16 mouse cellular contexts compared by ENCODE assay signal in the genomic region with DNA sequence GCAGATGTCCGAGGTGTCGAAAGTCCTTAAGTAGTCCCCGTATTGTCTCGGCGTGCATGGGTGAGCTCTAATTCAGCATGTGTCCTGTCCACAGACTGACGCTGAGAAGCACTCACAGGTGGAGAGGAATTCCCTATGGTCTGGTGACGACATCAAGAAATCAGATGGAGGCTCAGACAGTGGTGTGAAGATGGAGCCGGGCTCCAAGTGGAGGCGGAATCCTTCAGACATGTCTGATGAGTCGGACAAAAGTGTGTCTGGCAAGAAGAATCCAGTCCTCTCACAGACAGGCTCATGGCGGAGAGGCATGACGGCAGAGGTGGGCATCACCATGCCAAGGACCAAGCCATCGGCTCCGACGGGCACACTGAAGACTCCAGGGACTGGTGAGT.
A peak's percentile ranks its signal among the peaks of the same experiment; 100 is the strongest.
DNase-seq lines count a peak whose midpoint lies in the region; ATAC-seq and TF ChIP-seq lines count a peak whose summit lies in the region.
"Had no signal": no experiment of that assay in that cellular context is flagged by ENCODE, and none has a peak within 500 bp of the region (broad histone marks: within the 10 kb centered on the region; RNA-seq: fewer than 3 reads in every experiment).

No protein-coding gene starts in this region.

- intact Hi-C loops in heart, adult 2 months (cut with DNase I), result no loop called here
- intact Hi-C loops in gastrocnemius, adult 2 months (cut with DNase I), result no loop called here

- no peak for ATAC-seq in heart, embryonic 13.5 days (ENCODE audit: extremely low read depth, insufficient number of reproducible peaks, low FRiP score, low TSS enrichment)

- TF ChIP-seq EP300 in heart, adult 2 months (IDR thresholded peaks at IDR 0.05; ENCODE audit: insufficient read depth, low read depth, low read length), result no peak

- peaks cover 50% of the 10 kb centered on the region for H3K36me3 ChIP-seq in heart, embryonic 13.5 days
- no peaks in the 10 kb centered on the region for H3K36me3 ChIP-seq in heart, adult 2 months (ENCODE audit: control insufficient read depth, insufficient read depth, low read length)

- peak overlapping the region; percentile 67 for H3K9ac ChIP-seq in heart, embryonic 13.5 days
- no peak overlapping the region for H3K9ac ChIP-seq in heart, adult 2 months (ENCODE audit: low read depth, low read length)
- H3K9ac ChIP-seq: forebrain, embryonic 13.5 days; limb, embryonic 12.5 days; liver, embryonic 12.5 days had no signal

- no peaks in the 10 kb centered on the region for H3K27me3 ChIP-seq in heart, embryonic 13.5 days (replicated peaks)
- H3K27me3 ChIP-seq in heart, adult 2 months (ENCODE audit: control insufficient read depth, insufficient read depth, low read length), result no peaks in the 10 kb centered on the region
- H3K27me3 ChIP-seq: forebrain, embryonic 13.5 days; limb, embryonic 12.5 days; liver, embryonic 12.5 days had no signal

- no peak for TF ChIP-seq CTCF in heart, adult 2 months (IDR thresholded peaks at IDR 0.05)
- TF ChIP-seq CTCF in layer of hippocampus, adult 2 months (conservative IDR thresholded peaks at IDR 0.05), result no peak
- no peak for TF ChIP-seq CTCF in gastrocnemius, adult 2 months (IDR thresholded peaks at IDR 0.05)

- peaks cover 47% of the 10 kb centered on the region for H3K4me1 ChIP-seq in heart, embryonic 13.5 days
- H3K4me1 ChIP-seq in heart, adult 2 months (ENCODE audit: control insufficient read depth, insufficient read depth, low read length), result peaks cover 6% of the 10 kb centered on the region; the same call in 1 of the 2 replicates

- 50% methylated on average over 15 of the region's 15 CpGs for WGBS in heart, embryonic 13.5 days
- 72% methylated on average over 15 of the region's 15 CpGs for WGBS in heart, adult 2 months

- no peak overlapping the region for H3K4me3 ChIP-seq in heart, embryonic 13.5 days
- no peak overlapping the region for H3K4me3 ChIP-seq in heart, adult 2 months
- H3K4me3 ChIP-seq in layer of hippocampus, adult 2 months, result no peak overlapping the region
- H3K4me3 ChIP-seq in gastrocnemius, adult 2 months, result no peak overlapping the region
- H3K4me3 ChIP-seq: forebrain, embryonic 13.5 days; limb, embryonic 12.5 days; liver, embryonic 12.5 days had no signal

- DNase-seq in heart, adult 2 months, result no peak
- DNase-seq in layer of hippocampus, adult 2 months (ENCODE audit: low spot score in 2 of 2), result no peak
- DNase-seq in layer of hippocampus, adult 9-11 months, result no peak
- DNase-seq in right cerebral cortex, adult 18-20 months, result peak; percentile 52
- no peak for DNase-seq in right cerebral cortex, adult 2 months (ENCODE audit: low spot score in 2 of 2)
- no peak for DNase-seq in gastrocnemius, adult 2 months
- DNase-seq: adrenal gland, adult 2 months; cerebellum, adult 8-10 months; kidney, adult 8-10 months; kidney, postnatal 36 days; lung, adult 2 months; thymus, postnatal 4 days had no signal

- H3K9me3 ChIP-seq in heart, embryonic 13.5 days, result no peaks in the 10 kb centered on the region
- H3K9me3 ChIP-seq: forebrain, embryonic 13.5 days; limb, embryonic 12.5 days; liver, embryonic 12.5 days had no signal

- no peaks in the 10 kb centered on the region for H3K79me2 ChIP-seq in heart, adult 2 months (replicated peaks; ENCODE audit: control insufficient read depth, insufficient read depth, low read length)

- TF ChIP-seq POLR2A in heart, adult 2 months (IDR thresholded peaks at IDR 0.05; ENCODE audit: insufficient read depth, low read depth, low read length), result no peak

- H3K27ac ChIP-seq in heart, embryonic 13.5 days (replicated peaks), result peak overlapping the region; percentile 92
- H3K27ac ChIP-seq in heart, adult 2 months, result no peak overlapping the region
- peak overlapping the region; percentile 81; the same call in 1 of the 2 replicates for H3K27ac ChIP-seq in layer of hippocampus, adult 2 months
- no peak overlapping the region for H3K27ac ChIP-seq in gastrocnemius, adult 2 months
- H3K27ac ChIP-seq: limb, embryonic 12.5 days; liver, embryonic 12.5 days had no signal

- peak overlapping the region; percentile 36 for H3K4me2 ChIP-seq in heart, embryonic 13.5 days
- H3K4me2 ChIP-seq: forebrain, embryonic 13.5 days; limb, embryonic 12.5 days; liver, embryonic 12.5 days had no signal

Comparison
In these comparisons a context has a peak if more than half of its experiments do, and no peak if none do; other contexts are left out.
1. H3K27ac ChIP-seq: peak in heart, embryonic 13.5 days (single experiment) and layer of hippocampus, adult 2 months (single experiment); none in heart, adult 2 months (single experiment) and gastrocnemius, adult 2 months (single experiment).